Mouse (Mus musculus): Measurements from ENCODE around the gene Sema3g. TPM values are rescaled to one million over a fixed set of nuclear protein-coding genes. Genes with fewer than 3 reads are reported as not detected.

Gene Sema3g
- total and polyA plus RNA-seq, 2 experiments from 2014 or later: 0.31 to 3.7 TPM

GRCm38 (mm10) chr14:31194891-31195513 is 22.7 kb upstream of the Sema3g start:
- no peak overlapping the region for H3K9ac ChIP-seq
- DNase-seq: no peak
- no peak for TF ChIP-seq CTCF (IDR thresholded peaks at IDR 0.05; ENCODE audit: low read depth)
- H3K9me3 ChIP-seq (ENCODE audit: low read length): no peaks in the 10 kb centered on the region
- no peak overlapping the region for H3K4me3 ChIP-seq (ENCODE audit: low read depth, low read length)
- H3K27ac ChIP-seq (ENCODE audit: low read depth, low read length): no peak overlapping the region
- no peaks in the 10 kb centered on the region for H3K27me3 ChIP-seq (ENCODE audit: insufficient read depth, low read length)
- H3K4me1 ChIP-seq (ENCODE audit: insufficient read depth): no peaks in the 10 kb centered on the region
- H3K4me2 ChIP-seq (ENCODE audit: low read depth): no peak overlapping the region
- peaks cover 56% of the 10 kb centered on the region for H3K36me3 ChIP-seq (ENCODE audit: insufficient read depth)
- WGBS: 73% methylated on average over 14 of the region's 14 CpGs
- ATAC-seq: no peak

GRCm38 (mm10) chr14:31195521-31195920 is 22.1 kb upstream of the Sema3g start:
- Histone ChIP-seq H3K4me2 (ENCODE audit: low read depth) (no peak overlapping the region), H3K36me3 (ENCODE audit: insufficient read depth) (peaks cover 54% of the 10 kb centered on the region), H3K9ac (no peak overlapping the region), H3K4me3 (ENCODE audit: low read depth, low read length) (no peak overlapping the region), H3K27ac (ENCODE audit: low read depth, low read length) (no peak overlapping the region), H3K27me3 (ENCODE audit: insufficient read depth, low read length) (no peaks in the 10 kb centered on the region), H3K9me3 (ENCODE audit: low read length) (no peaks in the 10 kb centered on the region), H3K4me1 (ENCODE audit: insufficient read depth) (no peaks in the 10 kb centered on the region)
- 95% methylated on average over 4 of the region's 4 CpGs for WGBS
- DNase-seq: no peak
- no peak for TF ChIP-seq CTCF (IDR thresholded peaks at IDR 0.05; ENCODE audit: low read depth)
- no peak for ATAC-seq

GRCm38 (mm10) chr14:31195968-31196367 is 21.7 kb upstream of the Sema3g start:
- Histone ChIP-seq H3K27ac (ENCODE audit: low read depth, low read length) (no peak overlapping the region), H3K4me1 (ENCODE audit: insufficient read depth) (no peaks in the 10 kb centered on the region), H3K27me3 (ENCODE audit: insufficient read depth, low read length) (no peaks in the 10 kb centered on the region), H3K4me3 (ENCODE audit: low read depth, low read length) (no peak overlapping the region), H3K9ac (no peak overlapping the region), H3K36me3 (ENCODE audit: insufficient read depth) (peaks cover 54% of the 10 kb centered on the region), H3K4me2 (ENCODE audit: low read depth) (no peak overlapping the region), H3K9me3 (ENCODE audit: low read length) (no peaks in the 10 kb centered on the region)
- peak; percentile 66 for TF ChIP-seq CTCF (IDR thresholded peaks at IDR 0.05; ENCODE audit: low read depth)
- peak; percentile 44 for ATAC-seq
- DNase-seq: no peak

- TF ChIP-seq CTCF (IDR thresholded peaks at IDR 0.05; ENCODE audit: low read depth): no peak
- Histone ChIP-seq H3K27me3 (ENCODE audit: insufficient read depth, low read length) (no peaks in the 10 kb centered on the region), H3K4me3 (ENCODE audit: low read depth, low read length) (no peak overlapping the region), H3K27ac (ENCODE audit: low read depth, low read length) (no peak overlapping the region), H3K36me3 (ENCODE audit: insufficient read depth) (peaks cover 52% of the 10 kb centered on the region), H3K4me1 (ENCODE audit: insufficient read depth) (no peaks in the 10 kb centered on the region), H3K9ac (no peak overlapping the region), H3K4me2 (ENCODE audit: low read depth) (no peak overlapping the region), H3K9me3 (ENCODE audit: low read length) (no peaks in the 10 kb centered on the region)
- ATAC-seq: no peak; the same call in 1 of the 2 replicates
- DNase-seq: no peak
- WGBS: 59% methylated on average over 16 of the region's 16 CpGs
These were observed 19.8 kb upstream of the Sema3g start for GRCm38 (mm10) chr14:31197547-31198516.

DNA sequence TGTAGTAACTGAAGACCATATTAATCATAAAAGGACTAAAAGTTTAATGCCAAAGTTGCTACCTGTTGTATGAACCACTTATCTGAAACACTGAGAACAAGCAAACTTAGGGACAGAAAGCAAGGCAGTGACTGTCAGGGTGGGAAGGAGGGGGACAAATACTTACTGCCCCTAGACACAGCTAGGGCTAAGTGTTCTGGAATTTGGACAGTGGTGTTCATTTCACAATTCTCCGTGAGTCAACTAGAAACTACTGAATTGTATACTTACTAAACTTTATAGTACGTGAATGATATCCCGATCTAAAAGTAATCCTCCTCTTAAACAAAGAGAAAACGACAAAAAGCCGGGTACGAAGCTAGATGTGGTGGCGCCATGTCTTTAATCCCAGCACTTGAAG is 18.1 kb upstream of the Sema3g start:
- no peak for TF ChIP-seq CTCF (IDR thresholded peaks at IDR 0.05; ENCODE audit: low read depth)
- peaks cover 62% of the 10 kb centered on the region for H3K36me3 ChIP-seq (ENCODE audit: insufficient read depth)

DNA sequence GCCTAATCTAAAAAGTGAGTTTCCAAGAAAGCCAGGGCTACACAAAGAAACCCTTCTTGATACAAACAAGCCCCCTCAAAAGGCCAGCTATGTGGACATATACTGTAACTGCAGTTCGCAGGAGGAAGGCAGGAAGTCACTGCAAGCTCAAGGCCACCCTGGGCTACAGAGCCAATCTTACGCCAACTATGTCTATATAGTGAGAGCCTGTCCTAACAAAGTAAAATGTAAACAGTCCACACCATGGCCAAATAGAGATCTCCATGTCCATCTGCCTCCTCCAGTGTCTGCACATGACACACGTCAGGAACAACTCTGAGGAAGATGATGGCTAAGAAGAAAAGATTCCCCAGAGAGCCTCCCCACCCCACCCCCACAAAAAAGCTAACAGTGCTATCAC is 17.6 kb upstream of the Sema3g start:
- Histone ChIP-seq H3K4me1 (ENCODE audit: insufficient read depth) (peaks cover 7% of the 10 kb centered on the region), H3K27ac (ENCODE audit: low read depth, low read length) (no peak overlapping the region), H3K27me3 (ENCODE audit: insufficient read depth, low read length) (no peaks in the 10 kb centered on the region), H3K4me3 (ENCODE audit: low read depth, low read length) (no peak overlapping the region), H3K36me3 (ENCODE audit: insufficient read depth) (peaks cover 59% of the 10 kb centered on the region), H3K9me3 (ENCODE audit: low read length) (no peaks in the 10 kb centered on the region), H3K9ac (no peak overlapping the region), H3K4me2 (ENCODE audit: low read depth) (no peak overlapping the region)
- ATAC-seq (no peak), DNase-seq (no peak)
- TF ChIP-seq CTCF (IDR thresholded peaks at IDR 0.05; ENCODE audit: low read depth): no peak
- WGBS: 79% methylated on average over 3 of the region's 3 CpGs

More for the DNA sequence above, 18.1 kb upstream of the Sema3g start:
- Histone ChIP-seq H3K27me3 (ENCODE audit: insufficient read depth, low read length) (no peaks in the 10 kb centered on the region), H3K4me2 (ENCODE audit: low read depth) (no peak overlapping the region), H3K9ac (no peak overlapping the region), H3K9me3 (ENCODE audit: low read length) (no peaks in the 10 kb centered on the region), H3K4me1 (ENCODE audit: insufficient read depth) (peaks cover 2% of the 10 kb centered on the region), H3K27ac (ENCODE audit: low read depth, low read length) (no peak overlapping the region), H3K4me3 (ENCODE audit: low read depth, low read length) (no peak overlapping the region)
- ATAC-seq (no peak), DNase-seq (no peak)
- WGBS: 87% methylated on average over 7 of the region's 7 CpGs

- DNase-seq (no peak), ATAC-seq (no peak)
- Histone ChIP-seq H3K36me3 (ENCODE audit: insufficient read depth) (peaks cover 41% of the 10 kb centered on the region), H3K9ac (peak overlapping the region; percentile 91), H3K4me1 (ENCODE audit: insufficient read depth) (peaks cover 15% of the 10 kb centered on the region), H3K9me3 (ENCODE audit: low read length) (no peaks in the 10 kb centered on the region), H3K4me3 (ENCODE audit: low read depth, low read length) (peak overlapping the region; percentile 79), H3K27me3 (ENCODE audit: insufficient read depth, low read length) (no peaks in the 10 kb centered on the region), H3K4me2 (ENCODE audit: low read depth) (peak overlapping the region; percentile 85), H3K27ac (ENCODE audit: low read depth, low read length) (peak overlapping the region; percentile 94)
- WGBS: 75% methylated on average over 4 of the region's 4 CpGs
- no peak for TF ChIP-seq CTCF (IDR thresholded peaks at IDR 0.05; ENCODE audit: low read depth)
These were observed 12.8 kb upstream of the Sema3g start for GRCm38 (mm10) chr14:31204844-31205243.

All from forebrain, postnatal 0 days (tissue).